Mouse (Mus musculus): Measurements from ENCODE around the gene Tnfsfm13.
"Not testable (repeated sequence)": the region's sequence is repeated elsewhere in the genome, so short reads cannot be mapped to it uniquely, and the experiment has no call there.

Gene Tnfsfm13

GRCm38 (mm10) chr11:69695361-69696181 is at the start of gene Tnfsfm13, which contains the start of gene Tnfsf12:
TSS of gene Tnfsfm13 (minus strand) at chr11:69696098.
TSS of gene Tnfsf12 (minus strand) at chr11:69695849.
- peak; percentile 76 for DNase-seq (ENCODE audit: inconsistent ontology term)

DNA sequence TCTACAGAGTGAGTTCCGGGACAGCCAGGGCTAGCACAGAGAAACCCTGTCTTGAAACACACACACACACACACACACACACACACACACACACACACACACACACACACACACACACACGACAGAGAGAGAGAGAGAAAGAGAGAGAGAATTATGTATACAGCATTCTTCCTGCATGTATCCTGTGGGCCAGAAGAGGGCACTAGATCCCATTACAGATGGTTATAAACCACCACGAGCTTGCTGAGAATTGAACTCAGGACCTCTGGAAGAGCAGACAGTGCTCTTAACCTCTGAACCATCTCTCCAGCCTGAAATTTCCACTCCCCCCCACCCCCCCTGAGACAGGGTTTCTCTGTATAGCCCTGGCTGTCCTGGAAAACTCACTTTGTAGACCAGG is 35.5 kb upstream of the Tnfsfm13 start:
- DNase-seq (ENCODE audit: inconsistent ontology term): not testable (repeated sequence)

DNA sequence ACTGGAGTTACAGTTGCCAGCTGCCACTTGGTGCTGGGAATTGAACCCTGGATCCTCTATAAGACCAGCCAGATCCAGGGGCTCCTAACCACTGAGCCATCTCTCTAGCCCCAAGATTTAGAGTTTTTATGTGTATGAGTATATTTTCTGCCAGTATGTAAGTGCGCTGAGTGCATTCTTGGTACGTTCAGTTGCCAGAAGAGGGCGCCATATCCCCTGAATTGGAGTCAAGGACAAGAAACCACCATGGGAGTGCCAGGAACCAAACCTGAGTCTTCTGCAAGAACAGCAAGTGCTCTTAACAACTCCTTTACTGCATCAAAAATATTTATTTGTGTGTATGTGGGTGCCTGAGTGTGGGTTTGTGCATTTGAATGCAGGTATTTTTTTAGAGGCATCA is 33.2 kb upstream of the Tnfsfm13 start:
- DNase-seq (ENCODE audit: inconsistent ontology term): no peak

- peak; percentile 19 for DNase-seq (ENCODE audit: inconsistent ontology term)
Measured at GRCm38 (mm10) chr11:69725951-69726350, 30.1 kb upstream of the Tnfsfm13 start.

- DNase-seq (ENCODE audit: inconsistent ontology term): no peak
Measured at GRCm38 (mm10) chr11:69723074-69723473, 27.2 kb upstream of the Tnfsfm13 start.

GRCm38 (mm10) chr11:69720852-69721251 is 25.0 kb upstream of the Tnfsfm13 start:
- no peak for DNase-seq (ENCODE audit: inconsistent ontology term)

DNA sequence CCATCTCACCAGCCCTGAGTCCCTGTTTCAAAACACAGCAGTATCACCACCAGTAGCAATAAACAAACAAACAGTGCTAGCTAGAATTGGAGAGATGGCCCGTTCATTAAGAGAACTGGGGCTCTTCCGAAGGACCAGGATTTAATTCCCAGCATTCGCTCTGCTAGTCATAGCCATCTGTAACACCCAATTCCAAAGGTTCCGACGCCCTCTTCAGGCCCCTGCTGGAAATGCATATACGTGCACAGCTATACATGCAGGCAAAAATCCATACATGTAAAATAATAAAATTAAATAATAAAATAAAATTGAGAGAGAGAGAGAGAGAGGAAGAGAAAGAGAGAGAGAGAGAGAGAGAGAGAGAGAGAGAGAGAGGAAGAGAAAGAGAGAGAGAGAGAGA is 23.5 kb upstream of the Tnfsfm13 start:
- DNase-seq (ENCODE audit: inconsistent ontology term): no peak

DNA sequence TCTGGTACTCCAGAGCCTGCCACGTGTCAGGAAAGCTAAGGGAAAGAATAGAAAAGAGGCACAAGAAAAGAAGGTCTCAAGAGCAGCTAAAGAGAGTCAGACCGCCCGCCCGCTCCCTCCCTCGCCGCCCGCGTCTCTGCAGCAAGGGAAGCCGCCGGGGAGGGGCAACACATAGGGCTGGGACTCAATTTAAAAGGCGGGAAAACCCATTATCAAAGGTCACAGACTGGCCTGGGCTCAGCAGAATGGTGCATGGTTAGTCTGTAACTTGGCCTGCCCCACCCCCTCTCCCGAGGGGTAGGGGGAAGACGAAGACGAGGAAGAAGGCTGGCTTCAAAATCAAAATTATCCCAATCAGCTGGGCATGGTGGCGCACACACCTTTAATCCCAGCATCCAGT is 22.8 kb upstream of the Tnfsfm13 start:
- no peak for DNase-seq (ENCODE audit: inconsistent ontology term)

DNA sequence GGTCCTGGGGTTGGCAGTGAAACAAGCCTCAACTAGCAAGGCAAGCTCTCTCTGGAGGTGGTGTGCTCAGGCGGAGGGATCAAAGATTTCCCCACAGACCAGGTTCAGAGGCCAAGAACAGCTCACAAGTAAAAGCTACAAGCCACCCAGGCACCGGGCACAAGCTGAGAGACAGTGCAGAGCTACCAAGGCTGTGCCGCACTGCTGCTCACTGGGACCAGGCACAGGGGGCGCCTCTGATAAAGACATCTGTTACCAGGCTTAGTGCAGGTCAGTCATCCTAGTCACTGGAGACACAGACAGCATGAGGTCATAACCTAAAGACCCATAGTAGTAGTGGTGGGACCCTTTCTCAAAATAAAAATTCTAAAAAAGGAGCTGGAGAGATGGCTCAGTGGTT is 21.1 kb upstream of the Tnfsfm13 start:
- no peak for DNase-seq (ENCODE audit: inconsistent ontology term)

DNA sequence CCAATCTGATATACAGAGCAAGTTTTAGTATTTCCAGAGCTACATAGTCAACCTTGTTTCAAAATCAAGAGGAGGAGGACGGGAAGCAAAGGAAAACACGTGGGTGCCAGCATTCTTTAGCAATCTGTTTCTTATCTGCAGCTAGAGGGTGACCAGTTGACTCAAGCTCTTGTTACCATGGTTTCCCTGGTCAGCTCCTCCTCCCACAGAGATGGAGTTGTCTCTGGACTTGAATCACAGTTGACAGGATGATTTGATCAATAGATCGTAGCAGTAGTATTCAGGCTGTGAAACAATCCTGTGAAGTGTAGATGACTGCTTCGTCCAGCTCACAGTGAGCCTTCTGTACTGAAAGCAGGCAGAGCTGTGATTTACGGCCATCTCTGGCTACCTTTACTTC is 20.0 kb upstream of the Tnfsfm13 start:
- peak; percentile 27 for DNase-seq (ENCODE audit: inconsistent ontology term)

DNA sequence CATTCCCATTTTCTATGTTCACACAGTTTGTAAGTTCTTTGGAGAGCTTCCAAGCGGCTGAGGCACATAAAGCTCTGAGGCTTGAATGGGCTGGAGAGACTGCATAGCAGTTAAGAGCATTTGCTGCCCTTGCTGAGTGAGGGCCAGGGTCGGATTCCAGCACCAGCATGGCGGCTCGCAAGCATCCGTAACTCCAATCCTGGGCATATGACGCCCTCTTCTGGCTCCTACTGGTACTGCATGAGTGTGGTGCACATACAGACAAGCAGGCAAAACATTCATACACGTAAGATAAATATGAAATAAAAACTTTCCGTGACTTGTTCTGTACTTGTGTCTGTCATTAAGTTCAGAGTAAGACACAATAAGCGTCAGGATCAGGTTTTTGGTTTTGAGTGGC is 19.6 kb upstream of the Tnfsfm13 start:
- DNase-seq (ENCODE audit: inconsistent ontology term): no peak

- DNase-seq (ENCODE audit: inconsistent ontology term): no peak
Measured at GRCm38 (mm10) chr11:69714636-69715329, 18.9 kb upstream of the Tnfsfm13 start.

- no peak for DNase-seq (ENCODE audit: inconsistent ontology term)
Measured at GRCm38 (mm10) chr11:69712954-69713672, 17.2 kb upstream of the Tnfsfm13 start.

DNA sequence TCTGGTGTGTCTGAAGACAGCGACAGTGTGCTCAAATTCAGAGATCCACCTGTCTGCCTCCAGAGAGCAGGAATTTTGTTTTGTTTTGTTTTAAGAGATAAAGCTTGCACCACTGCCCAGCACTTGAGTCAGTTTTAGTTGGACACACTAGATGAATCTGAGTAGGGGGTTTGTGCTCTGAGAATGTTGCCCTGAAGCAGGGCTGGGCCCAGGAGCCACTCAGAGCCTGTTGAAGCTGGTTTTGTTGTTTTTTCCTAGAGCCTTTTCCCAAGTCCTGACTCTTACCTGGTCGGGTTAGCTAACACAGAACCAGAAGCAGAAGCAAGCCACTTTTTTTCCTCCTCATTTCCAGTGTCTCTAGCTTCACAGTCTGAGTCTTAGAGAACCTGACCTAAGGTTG is 15.2 kb upstream of the Tnfsfm13 start:
- DNase-seq (ENCODE audit: inconsistent ontology term): no peak

DNA sequence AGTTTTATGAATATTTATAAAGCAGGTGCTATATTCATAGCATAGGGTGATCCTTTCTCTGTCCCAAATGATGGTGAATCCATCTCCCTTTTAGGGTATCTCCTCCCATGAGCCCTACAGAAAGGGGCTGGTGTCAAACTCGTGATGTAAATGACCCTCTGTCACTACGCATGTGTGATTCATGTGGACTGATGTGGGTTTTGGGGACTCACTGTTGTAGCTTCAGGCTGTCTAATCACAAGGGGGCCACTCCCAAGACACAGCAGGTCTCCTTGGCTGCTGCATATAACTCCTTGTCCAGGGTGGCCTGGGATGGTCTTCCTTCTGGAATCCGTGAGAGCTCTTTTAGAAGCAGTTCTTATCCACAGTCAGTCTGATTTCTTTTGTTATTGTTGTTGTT is 14.6 kb upstream of the Tnfsfm13 start:
- no peak for DNase-seq (ENCODE audit: inconsistent ontology term)

- no peak for DNase-seq (ENCODE audit: inconsistent ontology term)
Measured at GRCm38 (mm10) chr11:69709554-69710446, 13.9 kb upstream of the Tnfsfm13 start.

- DNase-seq (ENCODE audit: inconsistent ontology term): no peak
Measured at GRCm38 (mm10) chr11:69708614-69709265, 12.8 kb upstream of the Tnfsfm13 start.

DNA sequence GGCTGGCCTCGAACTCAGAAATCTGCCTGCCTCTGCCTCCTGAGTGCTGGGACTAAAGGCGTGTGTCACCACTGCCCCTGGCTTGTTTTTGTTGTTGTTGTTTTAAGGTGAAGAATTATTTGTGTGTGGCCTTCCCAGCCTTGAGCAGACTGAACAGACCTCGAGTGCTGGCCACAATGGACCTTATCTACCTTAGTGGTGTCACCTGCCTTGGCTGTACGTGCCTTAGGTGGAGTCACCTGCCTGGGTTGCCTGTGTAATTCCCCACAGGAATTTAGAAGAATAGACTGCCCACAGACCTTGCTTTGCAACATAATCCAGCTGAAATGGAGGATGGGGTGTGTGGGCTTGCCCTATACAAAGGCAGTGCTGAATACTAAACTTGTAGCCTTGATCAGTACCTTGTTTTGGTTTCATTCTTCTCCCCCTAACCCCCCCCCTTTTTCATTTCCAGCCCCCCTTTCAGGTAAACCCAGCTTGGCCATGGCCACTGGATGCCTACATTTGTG is 12.0 kb upstream of the Tnfsfm13 start:
- no peak for DNase-seq (ENCODE audit: inconsistent ontology term)

DNA sequence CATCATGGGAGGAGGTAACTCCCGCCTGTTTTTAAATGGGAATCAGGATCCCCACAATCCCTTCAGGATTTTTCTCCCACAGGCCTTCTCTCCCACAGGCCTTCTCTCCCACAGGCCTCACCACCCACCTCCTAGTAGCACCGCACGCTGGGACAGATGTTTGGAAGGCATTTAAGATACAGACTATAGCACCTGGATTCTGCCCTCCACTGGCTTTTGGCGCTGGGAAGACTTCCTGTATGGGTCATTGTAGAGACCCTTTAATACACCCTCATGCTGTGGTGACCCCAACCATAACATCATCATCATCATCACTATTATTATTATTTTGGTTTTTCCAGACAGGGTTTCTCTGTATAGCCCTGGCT is 11.6 kb upstream of the Tnfsfm13 start:
- no peak for DNase-seq (ENCODE audit: inconsistent ontology term)

DNA sequence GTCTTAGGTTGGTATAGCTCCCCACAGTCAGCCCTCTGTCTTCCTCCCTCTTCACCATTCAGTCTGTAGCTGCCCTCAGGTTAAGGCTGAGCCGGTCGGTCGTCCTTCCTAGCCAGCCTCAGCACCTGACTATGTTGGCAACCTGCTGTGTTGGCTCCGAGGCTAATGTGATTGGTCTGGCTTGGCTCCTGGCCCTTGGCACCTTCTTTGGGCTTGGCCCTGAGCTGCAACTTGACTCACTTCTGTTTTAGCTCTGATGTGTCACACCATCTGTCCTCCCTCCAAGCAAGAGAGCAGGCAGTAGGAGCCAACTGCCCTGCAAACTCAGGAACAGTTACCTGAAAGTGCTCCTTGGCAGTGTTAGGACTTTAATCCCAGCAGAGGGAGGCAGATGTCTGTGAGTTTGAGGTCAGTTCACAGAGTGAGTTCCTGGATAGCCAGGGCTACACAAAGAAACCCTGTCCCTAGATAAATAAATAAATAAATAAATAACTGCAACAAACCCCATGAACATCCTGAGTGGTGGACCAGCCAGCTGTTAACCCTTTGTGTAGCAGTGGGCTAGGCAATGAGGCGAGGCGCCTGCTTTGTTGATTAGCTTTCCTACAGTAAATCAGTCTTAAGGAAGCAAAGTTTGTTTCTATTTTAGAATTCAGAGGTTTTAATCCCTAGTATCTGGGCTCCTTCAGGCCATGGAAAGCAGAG is 11.0 kb upstream of the Tnfsfm13 start:
- peak; percentile 87 for DNase-seq (ENCODE audit: inconsistent ontology term)

All from Muller cell, postnatal 12 days (primary cell).